Mouse (Mus musculus): ENCODE measurements around the gene Stpg4. TPM values are rescaled to one million over a fixed set of nuclear protein-coding genes. Genes with fewer than 3 reads are reported as not detected.

Stpg4 gene
- polyA plus RNA-seq (2014; fragmentation: Illumina TruSeq; extraction: RNeasy Lipid Tissue Mini Kit (QIAGEN cat#74804)), result not detected

DNA sequence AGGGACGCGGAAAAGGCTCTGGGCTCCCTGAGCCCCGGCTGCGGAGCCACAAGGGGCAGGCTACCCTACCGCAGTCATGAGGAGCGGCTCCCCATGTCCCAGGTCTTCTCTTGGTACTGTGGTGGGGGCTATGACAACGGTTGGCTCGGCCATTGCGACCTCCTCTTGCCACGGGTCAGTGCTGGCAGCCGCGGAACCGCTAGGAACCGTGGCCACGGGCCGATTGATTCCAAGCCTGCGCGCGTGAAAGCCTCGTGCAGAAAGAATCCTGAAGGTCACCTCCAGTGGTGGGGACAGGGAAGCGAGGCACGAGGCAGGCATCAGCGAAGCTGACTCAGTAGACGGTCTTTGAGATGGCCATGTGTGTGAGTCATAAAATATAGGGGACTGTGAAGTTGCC is at the start of gene Stpg4:
TSS of gene Stpg4 (minus strand) at position 231 of the 400 bp plus-strand sequence.

GRCm38 (mm10) chr17:87446767-87447611 is 19.4 kb upstream of the Stpg4 start, which contains the start of gene Calm2:
Gene Calm2 (minus strand): TSS chr17:87446935.

Other genes with a start within 250 kb of the Stpg4 start
- 98.7 TPM for gene Mcfd2, start 161.8 kb downstream of the Stpg4 start, polyA plus RNA-seq (2014; fragmentation: Illumina TruSeq; extraction: RNeasy Lipid Tissue Mini Kit (QIAGEN cat#74804))
- gene Ttc7, start 144.9 kb downstream of the Stpg4 start, polyA plus RNA-seq (2014; fragmentation: Illumina TruSeq; extraction: RNeasy Lipid Tissue Mini Kit (QIAGEN cat#74804)), result 1.7 TPM
- 1,634 TPM for gene Calm2, start 19.2 kb upstream of the Stpg4 start, polyA plus RNA-seq (2014; fragmentation: Illumina TruSeq; extraction: RNeasy Lipid Tissue Mini Kit (QIAGEN cat#74804))
- 40.3 TPM for gene Epcam, start 208.2 kb upstream of the Stpg4 start, polyA plus RNA-seq (2014; fragmentation: Illumina TruSeq; extraction: RNeasy Lipid Tissue Mini Kit (QIAGEN cat#74804))
- 64.6 TPM for gene Msh2, start 244.6 kb upstream of the Stpg4 start, polyA plus RNA-seq (2014; fragmentation: Illumina TruSeq; extraction: RNeasy Lipid Tissue Mini Kit (QIAGEN cat#74804))

All from ovary, adult 10 weeks (tissue).